Comparison of ENCODE assay signal across 8 mouse cellular contexts in genomic region chr10:81304597-81305238, GRCm38 (mm10). TPM values are rescaled to one million over a fixed set of nuclear protein-coding genes. Genes with fewer than 3 reads are reported as not detected.
DNase-seq lines count a peak whose midpoint lies in the region; TF ChIP-seq lines count a peak whose summit lies in the region.

No protein-coding gene starts in this region.

- H3K79me2 ChIP-seq in heart, adult 2 months (replicated peaks; ENCODE audit: control insufficient read depth, insufficient read depth, low read length), result peaks cover 5% of the 10 kb centered on the region

- 19% methylated on average over 9 of the region's 9 CpGs for WGBS in heart, adult 2 months
- WGBS in bone marrow, adult 2 months, result 26% methylated on average over 9 of the region's 9 CpGs
- 23% methylated on average over 9 of the region's 9 CpGs for WGBS in lung, adult 2 months
- 24% methylated on average over 7 of the region's 9 CpGs for WGBS in spleen, adult 2 months

- no peak for TF ChIP-seq POLR2A in heart, adult 2 months (IDR thresholded peaks at IDR 0.05; ENCODE audit: insufficient read depth, low read depth, low read length)
- TF ChIP-seq POLR2A in bone marrow, adult 2 months (IDR thresholded peaks at IDR 0.05; ENCODE audit: borderline replicate concordance, control insufficient read depth, low read depth, low read length), result no peak; the same call in 1 of the 2 replicates
- no peak for TF ChIP-seq POLR2A in lung, adult 2 months (IDR thresholded peaks at IDR 0.05; ENCODE audit: borderline replicate concordance, extremely low read depth, low read depth, low read length)
- TF ChIP-seq POLR2A in spleen, adult 2 months (IDR thresholded peaks at IDR 0.05; ENCODE audit: low read depth, low read length), result no peak

- peak; percentile 78; the same call in 1 of the 2 replicates for TF ChIP-seq EP300 in heart, adult 2 months (IDR thresholded peaks at IDR 0.05; ENCODE audit: insufficient read depth, low read depth, low read length)

- no peak overlapping the region for H3K27ac ChIP-seq in heart, adult 2 months
- no peak overlapping the region for H3K27ac ChIP-seq in bone marrow, adult 2 months (ENCODE audit: control insufficient read depth, insufficient read depth, low read depth, low read length, poor library complexity)
- H3K27ac ChIP-seq in spleen, adult 2 months (ENCODE audit: insufficient read depth, low read length), result no peak overlapping the region

- intact Hi-C loops in heart, adult 2 months (cut with DNase I), result loop anchor here (1.0 kb wide), 1 partner anchor 15 kb away; no protein-coding TSS in a partner anchor
- intact Hi-C loops in gastrocnemius, postnatal 14 days (cut with DNase I; ENCODE audit: low total_unique reads), result no loop called here

- no peaks in the 10 kb centered on the region for H3K36me3 ChIP-seq in heart, adult 2 months (ENCODE audit: control insufficient read depth, insufficient read depth, low read length)
- H3K36me3 ChIP-seq in spleen, adult 2 months (ENCODE audit: control insufficient read depth, insufficient read depth, low read length), result peaks cover 24% of the 10 kb centered on the region

- peak in 1 of 2 experiments; percentile 70 for DNase-seq in heart, adult 2 months
- DNase-seq in heart, adult 8-10 months (ENCODE audit: low spot score), result no peak
- DNase-seq in CD4-positive helper T cell, adult 2 months (ENCODE audit: low read depth, low spot score), result peak; percentile 69
- DNase-seq in gastrocnemius, postnatal 14 days, result peak; percentile 43
- DNase-seq in lung, adult 2 months, result peak; percentile 62
- peak in 1 of 2 experiments; percentile 53 for DNase-seq in spleen, adult 2 months (ENCODE audit: low read depth in 1 of 2, low spot score in 2 of 2)
- DNase-seq in right cerebral cortex, postnatal 10 days (ENCODE audit: low spot score in 2 of 2), result no peak

- H3K4me3 ChIP-seq in heart, adult 2 months, result no peak overlapping the region
- no peak overlapping the region for H3K4me3 ChIP-seq in bone marrow, adult 2 months (replicated peaks; ENCODE audit: control insufficient read depth, low read depth, low read length)
- H3K4me3 ChIP-seq in lung, adult 2 months (replicated peaks; ENCODE audit: extremely low read depth, low read depth, low read length), result no peak overlapping the region
- H3K4me3 ChIP-seq in spleen, adult 2 months (ENCODE audit: extremely low read depth, insufficient read depth, insufficient read length), result no peak overlapping the region

- H3K27me3 ChIP-seq in heart, adult 2 months (ENCODE audit: control insufficient read depth, insufficient read depth, low read length), result no peaks in the 10 kb centered on the region
- H3K27me3 ChIP-seq in spleen, adult 2 months (ENCODE audit: control insufficient read depth, insufficient read depth, low read length), result no peaks in the 10 kb centered on the region

- no peak overlapping the region for H3K9ac ChIP-seq in heart, adult 2 months (ENCODE audit: low read depth, low read length)

- TF ChIP-seq CTCF in heart, adult 2 months (IDR thresholded peaks at IDR 0.05), result peak; percentile 89
- peak; percentile 94 for TF ChIP-seq CTCF in bone marrow, adult 2 months (IDR thresholded peaks at IDR 0.05; ENCODE audit: control insufficient read depth, insufficient read depth, low read length)
- peak; percentile 94 for TF ChIP-seq CTCF in lung, adult 2 months (IDR thresholded peaks at IDR 0.05; ENCODE audit: insufficient read depth, low read length)
- TF ChIP-seq CTCF in spleen, adult 2 months (IDR thresholded peaks at IDR 0.05; ENCODE audit: extremely low read depth, insufficient read depth, insufficient read length, insufficient replicate concordance), result peak; percentile 92

- H3K4me1 ChIP-seq in heart, adult 2 months (ENCODE audit: control insufficient read depth, insufficient read depth, low read length), result peaks cover 33% of the 10 kb centered on the region
- peaks cover 20% of the 10 kb centered on the region for H3K4me1 ChIP-seq in bone marrow, adult 2 months (ENCODE audit: control insufficient read depth, insufficient read depth, low read length)
- peaks cover 32% of the 10 kb centered on the region for H3K4me1 ChIP-seq in lung, adult 2 months (ENCODE audit: control insufficient read depth, insufficient read depth, low read length)
- H3K4me1 ChIP-seq in spleen, adult 2 months (ENCODE audit: control insufficient read depth, insufficient read depth, insufficient read length), result peaks cover 51% of the 10 kb centered on the region

RNA-seq across cellular contexts. Expression of gene Pip5k1c, which starts 12.0 kb away (rescaled TPM):
- total RNA-seq in heart, adult 2 months (2021), result 10 to 100 TPM; 27.0 to 28.0 TPM
- 37.5 and 44.2 TPM in 2 replicates for polyA plus RNA-seq in heart, adult 2 months (2012; rRNA removed)
- 10 to 100 TPM; 25.7 to 29.5 (median 26.8) TPM for total RNA-seq in heart, adult 8-10 months (2022)
- polyA plus RNA-seq in bone marrow, adult 2 months (2011; ENCODE audit: insufficient read depth, insufficient read length, low replicate concordance, missing spikeins), result 31.2 and 62.2 TPM in 2 replicates
- 10 to 100 TPM; 18.5 to 22.8 TPM for total RNA-seq in gastrocnemius, postnatal 14 days (2021)
- polyA plus RNA-seq in lung, adult 2 months (2012; rRNA removed), result 103 and 104 TPM in 2 replicates
- 93.2 and 111 TPM in 2 replicates for polyA plus RNA-seq in spleen, adult 2 months (2012; rRNA removed)

RNA-seq across cellular contexts. Expression of gene Tjp3, which starts 13.3 kb away (rescaled TPM):
- total RNA-seq in heart, adult 2 months (2021), result not detected
- 0.12 and 0.78 TPM in 2 replicates for polyA plus RNA-seq in heart, adult 2 months (2012; rRNA removed)
- under 1 TPM in 1 of 4 experiments, not detected in 3; 0.22 TPM for total RNA-seq in heart, adult 8-10 months (2022)
- 3.0 and 3.4 TPM in 2 replicates for polyA plus RNA-seq in bone marrow, adult 2 months (2011; ENCODE audit: insufficient read depth, insufficient read length, low replicate concordance, missing spikeins)
- total RNA-seq in gastrocnemius, postnatal 14 days (2021), result not detected
- 27.6 and 27.7 TPM in 2 replicates for polyA plus RNA-seq in lung, adult 2 months (2012; rRNA removed)
- 8.1 and 10.6 TPM in 2 replicates for polyA plus RNA-seq in spleen, adult 2 months (2012; rRNA removed)

RNA-seq across cellular contexts. Expression of gene Cactin, which starts 16.2 kb away (rescaled TPM):
- 10 to 100 TPM; 16.1 to 18.0 TPM for total RNA-seq in heart, adult 2 months (2021)
- 15.4 and 18.0 TPM in 2 replicates for polyA plus RNA-seq in heart, adult 2 months (2012; rRNA removed)
- total RNA-seq in heart, adult 8-10 months (2022), result 10 to 100 TPM; 14.4 to 19.2 (median 16.3) TPM
- polyA plus RNA-seq in bone marrow, adult 2 months (2011; ENCODE audit: insufficient read depth, insufficient read length, low replicate concordance, missing spikeins), result 24.0 and 36.6 TPM in 2 replicates
- total RNA-seq in gastrocnemius, postnatal 14 days (2021), result 1 to 10 TPM; 7.7 to 10.0 TPM
- polyA plus RNA-seq in lung, adult 2 months (2012; rRNA removed), result 30.5 and 36.7 TPM in 2 replicates
- 38.6 and 44.8 TPM in 2 replicates for polyA plus RNA-seq in spleen, adult 2 months (2012; rRNA removed)

RNA-seq across cellular contexts. Expression of gene Tbxa2r, which starts 23.8 kb away (rescaled TPM):
- 1 to 10 TPM; 3.8 to 4.1 TPM for total RNA-seq in heart, adult 2 months (2021)
- 7.1 and 8.7 TPM in 2 replicates for polyA plus RNA-seq in heart, adult 2 months (2012; rRNA removed)
- total RNA-seq in heart, adult 8-10 months (2022), result 1 to 10 TPM; 2.7 to 5.4 (median 3.5) TPM
- polyA plus RNA-seq in bone marrow, adult 2 months (2011; ENCODE audit: insufficient read depth, insufficient read length, low replicate concordance, missing spikeins), result 3.3 and 7.9 TPM in 2 replicates
- total RNA-seq in gastrocnemius, postnatal 14 days (2021), result 1 to 10 TPM; 1.5 to 2.2 TPM
- 39.9 and 44.0 TPM in 2 replicates for polyA plus RNA-seq in lung, adult 2 months (2012; rRNA removed)
- 68.1 and 92.5 TPM in 2 replicates for polyA plus RNA-seq in spleen, adult 2 months (2012; rRNA removed)

RNA-seq across cellular contexts. Expression of gene Apba3, which starts 38.0 kb away (rescaled TPM):
- total RNA-seq in heart, adult 2 months (2021), result 100 to 1,000 TPM; 111 to 123 TPM
- polyA plus RNA-seq in heart, adult 2 months (2012; rRNA removed), result 151 TPM in 2 replicates
- 100 to 1,000 TPM; 105 to 122 (median 112) TPM for total RNA-seq in heart, adult 8-10 months (2022)
- 14.6 and 32.8 TPM in 2 replicates for polyA plus RNA-seq in bone marrow, adult 2 months (2011; ENCODE audit: insufficient read depth, insufficient read length, low replicate concordance, missing spikeins)
- total RNA-seq in gastrocnemius, postnatal 14 days (2021), result 10 to 100 TPM; 62.8 to 71.1 TPM
- polyA plus RNA-seq in lung, adult 2 months (2012; rRNA removed), result 86.4 and 104 TPM in 2 replicates
- 63.0 and 77.1 TPM in 2 replicates for polyA plus RNA-seq in spleen, adult 2 months (2012; rRNA removed)

Comparison
In these comparisons a context has a peak if more than half of its experiments do, and no peak if none do; other contexts are left out.
1. DNase-seq: peak in CD4-positive helper T cell, adult 2 months (single experiment), gastrocnemius, postnatal 14 days (single experiment) and lung, adult 2 months (single experiment); none in heart, adult 8-10 months (single experiment) and right cerebral cortex, postnatal 10 days (0 of 2).
2. Peak in every context shown above with its lines, with median percentiles within 50 percentile points of each other: CTCF ChIP-seq.